Mouse (Mus musculus) erythroblast, adult 5-6 weeks (primary cell): ENCODE data around the gene Gm10226. TPM values are rescaled to one million over a fixed set of nuclear protein-coding genes. Genes with fewer than 3 reads are reported as not detected.
"Not testable (repeated sequence)": the region's sequence is repeated elsewhere in the genome, so short reads cannot be mapped to it uniquely, and the experiment has no call there.

Experiments used
- ATAC-seq: replicated peaks from 2 replicates; pipeline ENCODE4 v1.8.0; 2016; ENCODE audit warnings: moderate number of reproducible peaks, mild to moderate bottlenecking, moderate TSS enrichment, inconsistent platforms; ENCODE audit not compliant: poor library complexity, low FRiP score, severe bottlenecking
- total RNA-seq, 2 experiments: library from RNA; stranded (forward) in 1 of 2; stranded (reverse) in 1 of 2; fragments of 150-400 nt in 1 of 2; fragments of 200-764, 138-1000 nt in 1 of 2; gene quantifications; 2 replicates each; pipeline versions ENCODE4 v1.2.3 to v1.2.4; 2015 to 2017; ENCODE audit warnings: low replicate concordance in 2 of 2

Gene Gm10226
- total RNA-seq (2015; ENCODE audit: low replicate concordance) (not detected in 2 replicates), total RNA-seq (2017; ENCODE audit: low replicate concordance) (56.8 TPM in 1 of 2 replicates, not detected in the other)

DNA sequence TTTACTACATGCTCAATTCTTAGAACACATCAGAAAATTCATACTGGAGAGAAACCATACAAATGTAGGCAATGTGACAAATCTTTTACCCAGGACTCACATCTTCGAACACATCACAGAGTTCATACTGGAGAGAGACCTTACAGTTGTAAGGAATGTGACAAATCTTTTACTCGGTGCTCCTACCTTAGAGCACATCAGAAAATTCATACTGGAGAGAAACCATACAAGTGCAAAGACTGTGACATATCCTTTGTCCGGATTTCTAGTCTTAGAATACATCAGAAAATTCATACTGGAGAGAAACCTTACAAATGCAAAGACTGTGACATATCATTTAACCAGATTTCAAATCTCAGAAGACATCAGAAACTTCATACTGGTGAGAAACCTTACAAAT, at the start of gene Gm10226:
TSS of gene Gm10226 (plus strand) at position 301 of the 400 bp plus-strand sequence.
- no peak for ATAC-seq

DNA sequence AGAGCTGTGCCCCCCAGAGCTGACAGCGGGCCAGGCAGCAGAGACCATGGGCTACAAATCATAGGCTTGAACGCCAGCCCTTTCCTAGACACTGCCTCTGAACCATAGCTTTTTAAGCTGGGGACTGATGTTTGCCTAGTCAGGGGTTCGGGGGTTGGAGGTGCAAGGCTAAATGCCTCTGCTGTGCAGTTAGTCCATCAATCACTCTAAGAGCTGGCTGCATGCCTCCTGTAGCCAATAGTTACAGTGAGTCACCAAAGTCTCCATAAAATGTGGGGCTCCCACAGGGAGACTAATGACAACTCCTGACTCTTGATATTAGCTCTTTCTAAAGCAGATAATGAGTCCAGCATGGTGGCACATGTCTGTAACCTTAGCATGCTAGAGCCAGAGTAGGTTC, 42.9 kb upstream of the Gm10226 start:
- ATAC-seq: no peak

- peak; percentile 59 for ATAC-seq
These were observed 41.7 kb upstream of the Gm10226 start for GRCm38 (mm10) chr17:21649936-21650335.

DNA sequence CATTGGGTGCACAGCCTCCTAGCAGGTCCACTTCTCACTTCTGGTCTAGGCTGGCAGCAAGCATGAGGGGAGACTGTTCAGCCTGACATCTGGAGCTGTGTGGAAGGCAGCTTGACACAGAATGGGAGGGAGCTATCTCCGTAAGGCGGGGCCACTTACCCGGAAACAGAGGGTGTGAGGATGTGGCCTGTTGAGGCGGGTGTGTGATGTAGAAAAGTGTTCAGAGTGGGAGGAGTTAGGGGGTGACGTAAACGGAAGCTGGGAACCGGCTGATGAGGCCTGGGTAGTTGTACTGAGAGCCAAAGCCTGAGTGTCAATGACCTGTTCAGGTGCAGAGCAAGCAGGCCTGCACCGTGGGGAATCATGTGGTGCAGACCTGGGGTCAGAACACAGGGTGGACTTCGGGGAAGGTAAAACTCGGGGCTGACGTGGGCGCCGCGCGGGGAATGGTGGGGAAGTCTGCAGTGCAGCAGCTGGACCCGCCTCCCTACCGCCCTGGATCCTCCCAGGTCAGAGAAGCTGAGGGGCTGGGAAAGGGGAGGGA, 41.2 kb upstream of the Gm10226 start, which contains the start of gene Zfp983:
TSS of gene Zfp983 (plus strand) at position 261 of the 544 bp plus-strand sequence.
- ATAC-seq: peak; percentile 97

DNA sequence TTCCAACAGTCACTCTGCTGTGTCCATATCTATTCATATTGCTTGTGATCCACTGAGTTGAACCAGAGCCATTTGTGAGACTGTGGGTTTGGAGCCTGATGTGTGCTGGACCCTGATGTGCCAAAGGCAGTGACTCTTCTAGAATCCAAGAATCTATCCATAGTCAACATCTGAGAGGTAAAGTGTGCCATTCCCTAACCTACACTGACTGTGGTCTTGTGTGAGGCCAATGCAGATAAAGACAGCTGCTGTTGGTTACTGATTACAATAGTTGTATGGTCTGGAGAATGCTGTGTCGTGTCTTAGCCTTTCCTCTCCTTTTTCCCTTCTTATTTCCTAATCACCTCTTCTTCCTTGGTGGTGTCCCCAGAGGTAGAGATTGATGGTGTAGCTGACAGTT, 12.8 kb upstream of the Gm10226 start:
- peak; percentile 23; the same call in 1 of the 2 replicates for ATAC-seq

DNA sequence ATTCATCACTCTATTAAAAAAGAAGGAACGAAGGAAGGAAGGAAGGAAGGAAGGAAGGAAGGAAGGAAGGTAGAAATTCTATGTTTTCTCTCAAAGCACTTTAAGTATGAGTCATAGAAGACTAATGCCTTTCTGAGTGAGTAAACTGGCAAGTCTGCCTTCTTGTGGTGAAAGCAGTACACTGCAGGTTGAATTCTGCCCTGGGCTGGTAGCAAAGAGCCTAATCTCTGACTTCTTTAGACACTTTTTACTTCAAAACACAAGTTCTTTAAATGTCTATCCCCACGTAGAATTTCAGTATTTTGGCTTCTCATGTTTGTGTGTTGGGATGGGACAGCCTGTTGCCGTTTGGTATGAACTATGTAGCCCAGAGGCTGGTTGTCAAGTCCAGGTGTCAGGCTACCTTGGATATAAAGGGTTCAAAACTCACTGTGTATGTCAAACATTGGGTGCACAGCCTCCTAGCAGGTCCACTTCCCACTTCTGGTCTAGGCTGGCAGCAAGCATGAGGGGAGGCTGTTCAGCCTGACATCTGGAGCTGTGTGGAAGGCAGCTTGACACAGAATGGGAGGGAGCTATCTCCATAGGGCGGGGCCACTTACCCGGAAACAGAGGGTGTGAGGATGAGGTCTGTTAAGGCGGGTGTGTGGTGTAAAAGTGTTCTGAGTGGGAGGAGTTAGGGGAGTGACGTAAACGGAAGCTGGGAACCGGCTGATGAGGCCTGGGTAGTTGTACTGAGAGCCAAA, 12.2 kb upstream of the Gm10226 start:
- peak; percentile 97 for ATAC-seq

DNA sequence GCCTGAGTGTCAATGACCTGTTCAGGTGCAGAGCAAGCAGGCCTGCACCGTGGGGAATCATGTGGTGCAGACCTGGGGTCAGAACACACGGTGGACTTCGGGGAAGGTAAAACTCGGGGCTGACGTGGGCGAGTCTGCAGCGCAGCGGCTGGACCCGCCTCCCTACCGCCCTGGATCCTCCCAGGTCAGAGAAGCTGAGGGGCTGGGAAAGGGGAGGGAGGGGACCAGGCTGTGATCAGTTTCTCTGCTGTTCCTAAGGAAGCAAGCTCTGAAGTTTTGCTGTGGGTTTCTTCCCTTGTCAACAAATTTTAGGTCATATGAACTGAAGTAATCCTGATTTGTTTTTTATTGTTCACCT, 11.7 kb upstream of the Gm10226 start:
- peak; percentile 84 for ATAC-seq

DNA sequence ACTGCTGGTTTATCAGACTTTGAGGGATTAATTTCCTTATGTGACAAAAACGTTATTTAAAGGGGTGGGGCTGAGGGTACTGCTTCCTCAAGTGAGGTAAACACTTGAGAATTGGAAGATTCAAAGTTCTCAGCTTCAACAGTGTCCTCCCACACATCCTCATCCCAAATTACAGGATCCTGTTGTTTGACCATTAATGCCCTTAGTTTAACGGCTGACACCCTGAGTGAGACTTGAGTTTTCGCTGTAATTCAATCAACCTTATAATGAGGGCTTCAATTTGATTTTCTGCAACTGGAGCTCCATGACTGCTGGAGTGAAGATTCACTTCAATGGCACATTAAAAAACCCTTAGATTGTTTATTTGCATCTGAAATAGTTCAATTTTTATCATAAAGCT, 1.7 kb downstream of the Gm10226 start:
- no peak for ATAC-seq

- ATAC-seq: no peak
These were observed 4.4 kb downstream of the Gm10226 start for GRCm38 (mm10) chr17:21696073-21696472.

DNA sequence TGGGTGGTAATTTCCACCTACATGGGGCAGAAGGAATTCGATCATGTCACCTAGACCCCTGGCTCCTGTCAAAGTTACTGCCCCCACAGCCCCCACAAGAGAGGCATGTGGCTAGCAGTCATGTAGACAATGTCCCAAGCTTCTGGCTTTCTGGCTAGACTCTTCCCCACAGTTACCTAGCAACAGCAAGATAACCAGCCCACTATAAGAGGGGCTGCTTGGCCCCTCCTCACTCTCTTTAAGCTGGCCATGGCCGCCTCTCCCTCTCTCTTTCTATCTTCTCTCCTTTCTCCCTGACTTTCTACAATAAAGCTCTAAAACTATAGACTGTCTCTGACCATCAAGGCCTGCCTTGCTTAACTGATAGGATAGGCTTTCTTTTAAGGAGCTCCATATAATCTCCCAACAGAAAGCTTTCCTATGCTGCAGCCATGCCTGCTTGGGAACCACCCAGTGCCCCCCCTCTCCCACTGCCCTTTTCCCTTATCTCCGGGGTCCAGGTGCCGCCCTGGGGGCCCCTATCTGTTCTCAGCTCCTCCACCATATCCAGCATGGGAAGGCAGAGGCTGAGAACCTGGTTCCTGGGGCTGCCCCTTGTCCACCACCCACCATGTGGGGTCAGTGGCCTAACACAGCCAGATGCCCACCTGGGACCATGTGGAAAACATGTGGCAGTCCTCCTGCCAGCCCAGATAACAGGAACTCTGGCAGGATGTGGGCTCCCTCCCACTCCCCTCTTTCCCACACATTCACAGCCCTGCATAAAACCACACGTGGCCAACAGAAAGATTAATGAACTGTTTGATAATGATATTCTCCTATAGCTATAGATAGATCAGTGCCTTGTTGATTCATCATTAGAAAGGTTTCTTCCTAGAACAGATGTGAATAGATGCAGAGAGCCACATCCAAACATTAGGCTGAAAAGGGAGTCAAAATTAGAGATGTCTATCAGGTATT, 10.9 kb downstream of the Gm10226 start:
- ATAC-seq: peak; percentile 87

DNA sequence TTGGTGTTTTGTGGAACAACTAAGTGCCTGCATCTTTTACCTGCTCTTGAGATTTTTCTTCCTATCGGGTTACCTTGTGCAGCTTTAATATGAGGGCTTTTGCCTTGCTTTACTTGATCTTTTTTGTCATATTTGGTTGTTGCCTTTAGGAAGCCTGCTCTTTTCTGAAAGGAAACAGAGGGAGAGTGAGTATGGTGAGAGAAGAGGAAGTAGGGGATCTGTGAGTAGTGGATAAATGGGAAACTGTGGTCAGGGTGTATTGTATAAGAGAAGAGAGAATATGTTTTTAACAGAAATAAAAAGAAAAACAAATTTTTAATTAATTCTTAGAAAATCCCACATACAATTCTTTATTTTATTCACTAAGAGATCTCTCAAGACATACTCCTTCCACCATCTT, 11.8 kb downstream of the Gm10226 start:
- no peak for ATAC-seq

- peak; percentile 93 for ATAC-seq
These were observed 15.8 kb downstream of the Gm10226 start, which contains the start of gene Zfp760 for GRCm38 (mm10) chr17:21707343-21707996. TSS of gene Zfp760 (plus strand) at chr17:21707741.

DNA sequence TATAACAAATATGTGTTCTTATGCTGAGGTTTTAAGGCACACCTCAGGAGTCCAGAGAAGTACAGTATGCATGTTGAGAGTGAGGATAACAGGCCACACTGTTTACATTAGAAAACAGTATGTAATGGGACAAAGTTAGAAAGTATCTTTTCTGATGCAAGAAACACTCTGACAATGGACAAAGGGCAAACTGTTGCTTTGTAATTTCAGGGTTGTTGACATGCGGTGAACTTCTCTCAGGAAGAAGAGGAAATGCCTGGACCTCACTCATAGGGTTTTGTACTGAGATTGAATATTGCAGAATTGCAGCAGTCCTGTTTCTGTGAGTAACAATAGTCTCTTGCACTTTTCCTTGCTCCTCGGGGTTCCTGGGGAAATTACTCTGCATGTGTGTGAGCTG, 16.7 kb downstream of the Gm10226 start:
- ATAC-seq: no peak

DNA sequence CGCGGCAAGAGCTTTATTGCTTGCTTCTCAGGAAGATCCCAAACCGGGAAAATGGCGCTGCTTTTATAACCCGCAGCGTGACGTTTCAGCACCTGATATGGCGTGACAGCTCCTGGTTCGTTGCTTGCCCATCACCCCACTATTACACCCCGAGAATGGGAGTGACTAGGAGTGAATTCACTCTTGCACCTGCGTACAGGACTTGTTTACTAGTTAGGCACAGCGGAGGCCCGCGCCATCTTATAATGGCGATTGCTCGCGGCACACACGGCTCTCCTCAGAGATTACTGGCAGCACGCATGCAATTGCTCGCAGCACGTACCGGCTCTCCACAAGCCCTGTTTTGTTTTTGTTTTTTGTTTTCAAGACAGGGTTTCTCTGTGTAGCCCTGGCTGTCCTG, 38.8 kb downstream of the Gm10226 start, which contains the start of gene Zfp229:
TSS of gene Zfp229 (plus strand) at position 301 of the 400 bp plus-strand sequence.
- ATAC-seq: not testable (repeated sequence)

- ATAC-seq: no peak
These were observed 41.4 kb downstream of the Gm10226 start for GRCm38 (mm10) chr17:21733049-21733448.

GRCm38 (mm10) chr17:21733529-21734031, 41.9 kb downstream of the Gm10226 start:
- ATAC-seq: peak; percentile 98
